Mouse (Mus musculus) lung, embryonic 16.5 days (tissue): ENCODE data around the gene Stard3. TPM values are rescaled to one million over a fixed set of nuclear protein-coding genes. Genes with fewer than 3 reads are reported as not detected.

Experiments
- ATAC-seq: fragments of 200-750 bp; cut with Nextera tagmentation; 2 replicates; pipeline ENCODE4 v1.8.0; 2017; ENCODE audit warnings: low read depth, mild to moderate bottlenecking, moderate library complexity
- H3K27ac ChIP-seq: fragments of 300-500 bp; sonication (generic); 2 replicates; pipeline ENCODE4 v1.5.1; 2014; ENCODE audit warnings: mild to moderate bottlenecking, control low read depth, low read length
- H3K27me3 ChIP-seq: fragments of 300-500 bp; sonication (generic); 2 replicates; pipeline ENCODE4 v1.6.1; 2014; ENCODE audit warnings: low read depth, low read length, mixed read lengths; ENCODE audit not compliant: control insufficient read depth, insufficient read depth
- H3K36me3 ChIP-seq: fragments of 300-500 bp; sonication (generic); 2 replicates; pipeline ENCODE4 v1.6.1; 2014; ENCODE audit warnings: low read length; ENCODE audit not compliant: control insufficient read depth, insufficient read depth
- H3K4me1 ChIP-seq: fragments of 300-500 bp; sonication (generic); replicated peaks from 2 replicates; pipeline ENCODE4 v1.6.1; 2014; ENCODE audit warnings: low read length, mixed read lengths; ENCODE audit not compliant: control insufficient read depth, insufficient read depth
- H3K4me2 ChIP-seq: fragments of 300-500 bp; sonication (generic); 2 replicates; pipeline ENCODE4 v1.6.1; 2014; ENCODE audit warnings: low read depth, low read length, control low read depth
- H3K4me3 ChIP-seq: fragments of 300-500 bp; sonication (generic); 2 replicates; pipeline ENCODE4 v1.5.1; 2014; ENCODE audit warnings: mild to moderate bottlenecking, low read length, control low read depth
- H3K9ac ChIP-seq: fragments of 300-500 bp; sonication (generic); 2 replicates; pipeline ENCODE4 v1.6.1; 2014; ENCODE audit warnings: low read length, control low read depth
- H3K9me3 ChIP-seq: fragments of 300-500 bp; sonication (generic); 2 replicates; pipeline ENCODE4 v1.6.1; 2016; ENCODE audit warnings: low read length; ENCODE audit not compliant: control insufficient read depth
- WGBS: fragments of 180-500 bp; shearing (Covaris S2); extraction: QIAGEN DNeasy Blood & Tissue Kit; methylation state at CpG from one replicate; pipeline ENCODE4 v1.1.7; 2014; 5-methylcytosine and 5-hydroxymethylcytosine counted together
- polyA plus RNA-seq: library from polyadenylated mRNA; unstranded; fragments of >200 nt; fragmentation: Nextera tagmentation; extraction: Ambion mirVana; gene quantifications from 2 replicates; pipeline ENCODE4 v1.2.1, GENCODE M21; 2015

The Stard3 gene
- polyA plus RNA-seq, 1 experiment from 2014 or later = 55.9 TPM

DNA sequence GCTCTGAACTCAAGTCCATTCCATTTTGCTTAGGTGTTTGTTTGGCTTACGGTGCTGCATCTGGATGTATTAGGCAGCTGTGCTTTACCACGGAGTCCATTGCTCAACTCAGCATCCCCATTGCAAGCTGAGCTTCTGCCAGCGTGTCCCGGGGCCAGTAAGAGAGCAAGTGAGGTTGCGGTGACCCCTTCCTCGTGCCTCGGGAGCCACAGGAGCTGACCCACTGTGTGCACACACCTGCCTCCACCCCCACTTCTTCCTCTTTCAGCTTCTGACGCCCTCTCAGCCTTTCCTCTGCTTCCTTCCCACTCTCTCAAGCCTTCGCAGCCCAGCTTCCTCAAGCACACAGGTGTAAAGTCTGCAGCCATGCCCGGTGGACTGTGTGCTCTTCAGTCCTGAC is 8.1 kb downstream of the Stard3 start:
- Histone ChIP-seq H3K9ac (no peak overlapping the region), H3K9me3 (no peaks in the 10 kb centered on the region), H3K4me2 (no peak overlapping the region), H3K27ac (no peak overlapping the region), H3K4me3 (no peak overlapping the region), H3K27me3 (no peaks in the 10 kb centered on the region), H3K4me1 (peaks cover 16% of the 10 kb centered on the region), H3K36me3 (no peaks in the 10 kb centered on the region)
- ATAC-seq = no peak
- 62% methylated on average over 10 of the region's 10 CpGs for WGBS

- 75% methylated on average over 10 of the region's 10 CpGs for WGBS
- Histone ChIP-seq H3K27me3 (no peaks in the 10 kb centered on the region), H3K27ac (no peak overlapping the region), H3K4me1 (peaks cover 16% of the 10 kb centered on the region), H3K9me3 (no peaks in the 10 kb centered on the region), H3K4me3 (no peak overlapping the region), H3K4me2 (no peak overlapping the region), H3K9ac (no peak overlapping the region), H3K36me3 (no peaks in the 10 kb centered on the region)
- ATAC-seq = no peak
Measured at GRCm38 (mm10) chr11:98367171-98367862, 9.1 kb downstream of the Stard3 start.

DNA sequence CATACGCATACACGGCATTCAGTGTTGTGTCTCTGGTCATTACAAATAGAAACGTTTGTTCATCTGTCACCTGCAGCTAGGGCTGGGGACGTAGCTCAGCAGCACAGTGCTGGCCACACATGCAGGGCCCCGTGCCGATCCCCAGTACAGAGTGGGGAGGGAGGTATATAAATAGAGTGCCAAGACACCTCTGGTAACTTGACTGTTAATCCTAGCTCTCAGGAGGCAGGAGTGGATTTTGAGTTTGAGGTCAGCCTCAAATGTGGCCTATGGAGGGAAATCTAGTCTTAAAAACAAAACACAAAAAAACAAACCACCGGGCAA is 9.7 kb downstream of the Stard3 start:
- Histone ChIP-seq H3K4me1 (peaks cover 11% of the 10 kb centered on the region), H3K27ac (no peak overlapping the region), H3K9me3 (no peaks in the 10 kb centered on the region), H3K27me3 (no peaks in the 10 kb centered on the region), H3K4me3 (no peak overlapping the region), H3K9ac (no peak overlapping the region), H3K4me2 (no peak overlapping the region), H3K36me3 (no peaks in the 10 kb centered on the region)
- 70% methylated on average over 7 of the region's 7 CpGs for WGBS
- ATAC-seq = no peak

DNA sequence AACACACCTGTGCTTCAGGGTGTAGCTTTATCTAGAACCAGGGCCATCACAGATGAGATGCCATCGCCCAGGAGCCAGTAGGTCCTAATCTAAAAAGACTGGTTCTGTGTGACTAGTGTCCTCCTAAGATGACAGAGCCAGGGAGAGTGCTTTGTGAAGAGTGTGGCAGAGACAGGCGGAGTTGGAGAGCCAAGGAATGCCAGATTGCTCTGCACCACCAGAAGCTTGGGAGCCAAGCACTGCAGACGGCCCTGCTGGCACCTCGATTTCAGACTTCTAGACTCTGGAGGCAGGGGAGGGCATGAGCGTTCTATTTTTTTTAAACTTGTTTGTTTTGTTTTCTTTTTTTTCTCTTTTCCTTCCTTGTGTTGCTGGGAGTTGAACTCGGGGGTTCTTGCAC is 11.2 kb downstream of the Stard3 start:
- WGBS = 78% methylated on average over 6 of the region's 6 CpGs
- no peak overlapping the region for H3K4me2 ChIP-seq

DNA sequence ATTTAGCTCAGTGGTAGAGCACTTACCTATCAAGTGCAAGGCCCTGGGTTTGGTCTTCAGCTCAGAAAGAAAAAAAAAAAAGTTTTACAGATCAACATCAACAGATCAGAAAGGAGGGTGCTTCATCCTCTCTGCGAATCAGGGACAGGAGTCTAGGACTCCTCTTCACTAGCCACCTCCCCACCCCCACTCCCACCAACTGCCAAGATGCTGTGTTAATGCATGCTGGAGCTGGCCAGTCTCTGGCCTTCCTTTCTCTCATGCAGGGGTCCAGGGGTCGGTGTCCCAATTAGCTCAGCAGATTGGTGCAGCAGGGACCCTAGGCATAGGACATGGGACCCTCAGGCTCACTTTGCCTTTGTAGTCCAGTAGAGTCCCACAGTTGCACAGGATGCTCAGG is 12.4 kb downstream of the Stard3 start:
- no peaks in the 10 kb centered on the region for H3K9me3 ChIP-seq
- H3K4me1 ChIP-seq = no peaks in the 10 kb centered on the region
- no peak overlapping the region for H3K4me3 ChIP-seq
- H3K9ac ChIP-seq = no peak overlapping the region
- WGBS = 80% methylated on average over 2 of the region's 2 CpGs
- peaks cover 7% of the 10 kb centered on the region for H3K36me3 ChIP-seq
- H3K27ac ChIP-seq = no peak overlapping the region
- no peak for ATAC-seq
- no peak overlapping the region for H3K4me2 ChIP-seq
- H3K27me3 ChIP-seq = no peaks in the 10 kb centered on the region

More for the DNA sequence above, 11.2 kb downstream of the Stard3 start:
- H3K9me3 ChIP-seq = no peaks in the 10 kb centered on the region
- no peak overlapping the region for H3K4me3 ChIP-seq
- H3K27ac ChIP-seq = no peak overlapping the region
- H3K27me3 ChIP-seq = no peaks in the 10 kb centered on the region
- H3K36me3 ChIP-seq = no peaks in the 10 kb centered on the region
- no peak for ATAC-seq
- H3K4me1 ChIP-seq = peaks cover 1% of the 10 kb centered on the region
- H3K9ac ChIP-seq = no peak overlapping the region

DNA sequence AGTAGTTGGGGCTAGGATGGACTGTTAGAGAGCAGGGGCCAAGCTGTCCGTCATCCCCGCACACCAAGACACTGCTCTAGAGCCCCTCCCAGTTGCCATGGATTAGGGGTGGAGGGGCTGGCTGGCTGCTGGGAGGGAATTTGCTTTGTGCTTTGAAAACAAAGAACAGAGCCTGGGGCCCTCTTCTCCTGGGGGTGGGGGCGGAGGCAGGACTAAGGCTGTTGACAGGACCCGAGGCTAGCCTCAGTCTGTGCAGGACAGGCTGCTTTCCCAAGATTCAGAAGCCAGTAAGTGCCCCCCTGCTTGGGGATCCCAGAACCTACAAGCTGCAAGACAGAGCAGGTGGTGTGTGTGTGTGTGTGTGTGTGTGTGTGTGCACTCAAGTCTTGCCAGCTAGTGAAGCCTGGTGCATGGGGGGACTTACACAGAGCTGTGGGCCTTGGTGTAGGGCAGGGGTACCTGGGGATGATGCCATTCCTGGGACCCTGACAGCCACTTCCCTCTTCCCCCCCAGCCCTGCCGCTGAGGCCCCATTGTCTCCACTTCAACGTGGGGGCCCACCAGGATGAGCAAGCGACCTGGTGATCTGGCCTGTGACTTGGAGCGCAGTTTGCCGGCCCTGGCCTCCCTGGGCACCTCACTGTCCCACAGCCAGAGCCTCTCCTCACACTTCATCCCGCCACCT is 13.5 kb downstream of the Stard3 start:
- ATAC-seq = no peak

DNA sequence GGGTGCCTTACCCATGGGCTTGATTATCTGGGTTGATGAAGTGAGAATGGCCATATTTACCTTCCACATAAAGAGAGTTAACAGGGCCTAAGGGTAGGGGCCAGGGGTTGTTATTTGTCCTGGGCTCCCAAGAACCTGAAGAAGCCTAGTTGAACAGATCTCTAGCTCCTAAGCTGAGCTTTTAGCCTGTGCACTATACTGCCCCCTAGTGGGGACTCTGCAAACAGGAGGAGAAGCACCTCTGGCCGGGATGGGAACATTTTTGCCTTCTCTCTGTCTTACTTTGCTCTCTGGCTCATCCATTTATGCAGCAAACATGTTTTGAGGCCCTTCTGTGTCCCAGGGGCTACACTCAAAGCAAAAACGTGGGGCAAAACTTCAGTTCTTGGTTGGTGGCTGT is 14.2 kb downstream of the Stard3 start:
- Histone ChIP-seq H3K9ac (no peak overlapping the region), H3K4me1 (no peaks in the 10 kb centered on the region), H3K4me3 (no peak overlapping the region), H3K4me2 (no peak overlapping the region), H3K27ac (no peak overlapping the region), H3K36me3 (peaks cover 11% of the 10 kb centered on the region), H3K9me3 (no peaks in the 10 kb centered on the region), H3K27me3 (no peaks in the 10 kb centered on the region)
- 6% methylated on average over 2 of the region's 2 CpGs for WGBS
- ATAC-seq = no peak

More for the DNA sequence above, 13.5 kb downstream of the Stard3 start:
- 60% methylated on average over 10 of the region's 10 CpGs for WGBS
- H3K36me3 ChIP-seq = peaks cover 11% of the 10 kb centered on the region
- H3K9ac ChIP-seq = no peak overlapping the region
- no peak overlapping the region for H3K4me2 ChIP-seq
- H3K27me3 ChIP-seq = no peaks in the 10 kb centered on the region
- no peak overlapping the region for H3K27ac ChIP-seq
- H3K4me3 ChIP-seq = no peak overlapping the region
- no peaks in the 10 kb centered on the region for H3K9me3 ChIP-seq
- no peaks in the 10 kb centered on the region for H3K4me1 ChIP-seq

DNA sequence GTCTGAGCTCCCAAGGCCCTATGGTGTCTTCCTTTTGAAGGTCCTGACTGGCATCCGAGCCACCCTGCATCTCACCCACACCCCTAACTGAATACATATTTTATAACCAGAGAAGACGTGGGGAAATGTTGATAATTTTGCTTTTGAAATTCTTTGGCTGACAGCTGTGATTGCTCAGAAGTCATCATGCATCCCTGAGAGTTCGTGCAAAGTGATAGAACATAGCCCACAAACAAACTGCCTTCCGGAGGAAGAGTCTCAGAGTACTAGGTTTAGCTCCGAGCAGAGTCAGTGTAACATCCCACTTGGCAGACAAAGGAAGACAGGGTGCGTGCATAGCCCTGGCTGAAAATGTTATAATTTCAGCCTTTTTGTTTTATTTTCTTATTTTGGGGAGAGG is 15.1 kb downstream of the Stard3 start:
- H3K9ac ChIP-seq = no peak overlapping the region
- H3K9me3 ChIP-seq = no peaks in the 10 kb centered on the region
- H3K4me3 ChIP-seq = no peak overlapping the region
- peaks cover 16% of the 10 kb centered on the region for H3K36me3 ChIP-seq
- H3K4me2 ChIP-seq = no peak overlapping the region
- WGBS = 71% methylated on average over 6 of the region's 6 CpGs
- H3K27ac ChIP-seq = no peak overlapping the region
- no peak for ATAC-seq
- H3K27me3 ChIP-seq = no peaks in the 10 kb centered on the region
- no peaks in the 10 kb centered on the region for H3K4me1 ChIP-seq

DNA sequence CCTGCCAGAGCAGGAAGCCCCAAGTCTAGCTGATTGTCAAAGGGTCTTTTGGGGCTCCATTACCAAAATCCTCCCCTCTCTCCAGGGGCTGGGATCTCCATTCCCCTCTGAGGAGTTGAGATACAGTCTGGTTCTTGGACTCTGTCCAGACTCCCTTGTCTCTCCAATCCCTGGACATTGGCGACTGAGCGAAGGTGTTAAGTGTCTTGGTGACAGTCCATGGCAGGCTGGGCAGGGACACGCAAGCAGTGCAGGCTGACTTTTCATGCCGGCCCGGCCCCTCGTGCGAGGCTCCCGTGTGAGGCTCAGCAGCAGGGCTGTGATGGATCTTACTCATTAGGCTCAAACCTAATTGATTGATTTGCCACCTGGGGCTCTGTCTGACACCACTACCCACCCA is 16.1 kb downstream of the Stard3 start:
- Histone ChIP-seq H3K36me3 (peaks cover 20% of the 10 kb centered on the region), H3K27ac (no peak overlapping the region), H3K9ac (no peak overlapping the region), H3K4me3 (no peak overlapping the region), H3K4me1 (no peaks in the 10 kb centered on the region), H3K4me2 (no peak overlapping the region), H3K9me3 (no peaks in the 10 kb centered on the region), H3K27me3 (no peaks in the 10 kb centered on the region)
- ATAC-seq = no peak
- 44% methylated on average over 8 of the region's 8 CpGs for WGBS
